Mouse (Mus musculus) lung, postnatal 0 days (tissue): ENCODE data around the gene Slc50a1.

Experiments
- CTCF ChIP-seq: IDR thresholded peaks from 2 replicates; pipeline ENCODE4 v1.5.1; 2016; ENCODE audit warnings: antibody characterized with exemption, mild to moderate bottlenecking
- EP300 ChIP-seq: IDR thresholded peaks from 2 replicates; pipeline ENCODE4 v1.6.1; 2016; ENCODE audit warnings: antibody characterized with exemption, mild to moderate bottlenecking, control low read depth

DNA sequence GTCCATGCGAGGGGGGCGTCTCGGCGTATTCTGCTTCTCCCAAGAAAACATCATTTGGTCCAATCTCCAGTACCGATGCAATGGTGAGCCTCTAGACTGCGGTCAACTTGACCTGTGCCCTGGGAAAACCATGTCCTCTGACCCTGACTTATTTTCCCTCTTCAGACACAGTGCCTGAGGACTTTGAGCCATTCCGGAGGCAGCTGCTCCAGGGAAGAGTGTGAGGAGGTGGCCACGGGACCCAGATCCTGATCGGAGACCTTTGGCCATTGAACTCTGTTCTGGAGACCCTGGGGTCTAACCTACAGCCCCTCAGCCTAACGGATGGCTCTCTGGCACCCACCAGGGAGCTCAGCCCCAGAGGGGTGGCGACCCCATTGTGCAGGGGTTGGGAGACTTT, 44.0 kb downstream of the Slc50a1 start:
- TF ChIP-seq EP300 (no peak), CTCF (no peak)
